Mouse (Mus musculus) heart, postnatal 4 days (tissue): Measurements from ENCODE around the gene Spg7. TPM values are rescaled to one million over a fixed set of nuclear protein-coding genes. Genes with fewer than 3 reads are reported as not detected.

ENCODE experiments used
- DNase-seq: peaks from one replicate; pipeline ENCODE4 v3.0.0; 2021
- total RNA-seq, 2 experiments: library from RNA; stranded (reverse); gene quantifications; 2 replicates each; pipeline ENCODE4 v1.2.3; 2021

The Spg7 gene
- total RNA-seq, 2 experiments from 2014 or later = 68.5 to 76.5 TPM

DNA sequence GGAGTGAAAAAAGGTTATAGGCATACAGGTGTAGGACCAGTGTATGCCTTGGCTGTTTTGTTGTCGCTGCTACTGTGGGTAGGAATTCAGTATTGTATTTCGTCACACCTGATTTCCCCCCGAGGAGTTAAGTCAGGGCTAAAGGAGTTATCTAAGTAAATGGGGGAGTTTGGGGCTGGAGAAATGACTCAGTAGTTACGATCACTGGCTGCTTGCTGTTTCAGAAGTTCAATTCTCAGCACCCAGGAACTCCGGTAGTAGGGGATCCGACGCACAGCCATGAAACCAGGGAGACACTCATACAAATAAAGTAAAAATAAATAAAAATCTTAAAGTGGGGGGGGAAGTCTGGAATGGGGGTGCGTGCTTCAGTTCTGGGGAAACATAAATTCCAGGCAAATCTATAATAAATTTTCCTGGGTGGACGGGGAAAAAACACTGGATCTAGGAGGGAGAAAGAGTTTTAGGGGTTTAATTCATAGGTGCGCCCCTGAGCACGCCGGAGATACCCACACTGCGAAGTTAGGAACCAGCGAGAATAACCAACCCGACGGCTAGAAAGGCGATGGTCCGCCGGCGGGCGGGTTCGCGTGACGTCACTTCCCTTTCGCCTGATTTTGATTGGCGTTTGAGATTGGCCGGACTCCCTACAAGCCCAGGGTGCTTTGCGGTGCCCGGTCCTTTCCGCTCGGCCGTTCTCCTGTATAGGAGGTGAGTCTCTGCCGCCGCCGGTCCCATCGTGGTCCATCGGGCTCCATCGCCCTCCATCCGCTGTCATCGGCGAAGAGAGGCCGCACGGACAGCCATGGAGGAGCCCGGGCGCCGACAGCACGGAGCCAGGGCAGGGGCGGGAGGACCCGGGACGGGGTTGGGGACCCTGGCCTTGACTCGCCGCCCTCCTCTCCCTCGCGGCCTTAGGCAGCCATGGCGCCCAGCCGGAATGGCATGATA lies 39.3 kb downstream of the Spg7 start, which contains the start of gene Rpl13:
Rpl13 (plus strand) TSS at position 616 of the 951 bp plus-strand sequence.
- peak; percentile 98 for DNase-seq

DNA sequence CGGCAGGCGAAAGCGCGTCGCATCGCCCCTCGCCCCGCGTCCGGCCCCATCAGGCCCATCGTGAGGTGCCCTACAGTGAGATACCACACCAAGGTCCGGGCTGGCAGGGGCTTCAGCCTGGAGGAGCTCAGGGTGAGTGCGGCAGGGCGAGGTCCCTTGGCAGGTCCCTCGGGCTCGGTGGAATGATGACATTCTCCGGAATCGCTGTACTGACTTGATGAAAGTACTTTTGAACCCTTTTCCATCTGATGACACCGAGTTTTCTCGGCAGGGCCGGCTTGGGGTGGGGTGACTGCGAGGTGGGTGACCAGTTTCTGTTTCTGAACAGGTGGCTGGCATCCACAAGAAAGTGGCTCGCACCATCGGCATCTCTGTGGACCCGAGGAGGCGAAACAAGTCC lies 40.1 kb downstream of the Spg7 start:
- DNase-seq = peak; percentile 24

DNA sequence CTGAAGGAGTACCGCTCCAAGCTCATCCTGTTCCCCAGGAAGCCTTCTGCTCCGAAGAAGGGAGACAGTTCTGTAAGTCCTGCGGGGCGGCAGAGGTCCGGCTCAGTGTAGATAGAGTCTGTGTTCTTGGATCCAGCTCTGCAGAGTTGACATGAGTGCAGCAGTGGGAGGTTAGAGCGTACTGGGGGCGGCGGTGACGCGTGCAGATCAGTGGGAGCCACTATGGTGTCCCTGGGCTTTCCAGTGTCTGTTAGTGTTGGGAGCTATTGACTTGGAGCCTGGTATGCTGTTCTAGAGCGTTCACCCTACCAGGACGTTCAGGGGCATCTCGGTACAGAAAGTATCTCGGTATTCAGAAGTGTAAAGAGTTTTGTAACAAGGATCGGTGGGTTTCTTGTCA lies 40.5 kb downstream of the Spg7 start:
- no peak for DNase-seq

DNA sequence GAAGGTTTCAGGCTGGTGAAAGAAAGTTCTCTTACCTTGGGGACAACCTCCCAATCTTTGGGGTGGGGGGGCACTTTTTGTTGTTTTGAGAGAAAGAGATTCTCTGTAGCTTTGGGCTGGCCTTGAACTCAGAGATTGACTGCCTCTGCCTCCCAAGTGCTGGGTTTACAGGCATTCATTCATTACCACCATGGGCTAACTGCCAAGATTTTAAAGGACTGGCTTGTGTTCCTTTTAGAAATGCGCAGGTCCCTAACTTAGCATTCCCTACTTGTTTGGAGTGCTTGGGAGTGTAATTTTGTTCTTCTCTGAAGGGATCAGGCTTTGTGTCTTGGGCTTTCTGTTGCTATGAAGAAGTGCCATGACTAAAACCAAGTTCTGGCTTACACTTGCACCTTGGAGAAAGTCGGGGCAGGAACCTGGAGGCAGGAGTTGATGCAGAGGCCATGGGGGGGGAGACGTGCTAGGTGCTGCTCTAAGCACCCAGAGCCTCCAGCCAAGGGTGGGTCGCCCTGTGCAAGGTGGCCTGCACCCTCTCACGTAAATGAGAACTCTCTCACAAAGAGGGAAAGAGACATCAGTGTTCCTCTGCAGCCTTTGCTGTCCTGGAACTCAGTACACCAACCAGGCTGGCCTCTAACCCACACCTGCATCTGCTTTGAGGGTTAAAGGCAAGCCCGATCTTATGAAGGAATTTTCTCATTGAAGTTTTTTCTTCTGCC lies 41.5 kb downstream of the Spg7 start:
- no peak for DNase-seq

DNA sequence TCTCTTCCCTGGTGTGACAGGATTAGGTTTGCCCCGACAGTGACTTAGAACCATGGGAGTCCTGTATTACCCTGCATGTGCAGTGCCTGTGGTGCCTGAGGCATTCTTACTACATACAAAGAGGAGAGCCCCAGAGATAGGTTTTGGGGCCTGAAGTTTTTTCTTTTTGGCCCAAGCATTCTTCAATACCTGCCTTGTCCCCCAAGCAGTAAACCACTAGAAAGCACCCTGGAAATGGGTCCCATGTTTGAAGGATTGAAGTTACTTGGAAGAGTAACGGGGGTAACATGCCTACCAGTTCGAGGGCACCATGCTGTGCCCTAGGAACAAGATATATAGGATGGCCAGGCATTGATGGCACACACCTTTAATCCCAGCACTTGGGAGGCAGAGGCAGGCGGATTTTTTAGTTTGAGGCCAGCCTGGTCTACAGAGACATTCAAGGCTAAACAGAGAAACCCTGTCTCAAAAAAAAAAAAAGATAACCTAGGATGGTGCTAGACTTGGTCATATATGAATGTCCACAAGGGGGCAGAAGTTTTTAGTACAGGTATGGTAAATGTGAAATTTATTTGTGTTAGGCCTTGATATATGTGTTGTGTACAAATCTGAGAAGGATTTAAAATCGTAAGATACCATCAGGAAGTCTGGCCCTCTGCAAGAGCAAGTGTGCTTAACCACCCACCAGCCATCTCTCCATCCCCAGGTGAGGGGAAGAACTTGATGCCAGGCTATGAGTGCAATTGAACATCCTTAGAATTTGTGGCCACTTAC lies 43.0 kb downstream of the Spg7 start:
- no peak for DNase-seq

DNA sequence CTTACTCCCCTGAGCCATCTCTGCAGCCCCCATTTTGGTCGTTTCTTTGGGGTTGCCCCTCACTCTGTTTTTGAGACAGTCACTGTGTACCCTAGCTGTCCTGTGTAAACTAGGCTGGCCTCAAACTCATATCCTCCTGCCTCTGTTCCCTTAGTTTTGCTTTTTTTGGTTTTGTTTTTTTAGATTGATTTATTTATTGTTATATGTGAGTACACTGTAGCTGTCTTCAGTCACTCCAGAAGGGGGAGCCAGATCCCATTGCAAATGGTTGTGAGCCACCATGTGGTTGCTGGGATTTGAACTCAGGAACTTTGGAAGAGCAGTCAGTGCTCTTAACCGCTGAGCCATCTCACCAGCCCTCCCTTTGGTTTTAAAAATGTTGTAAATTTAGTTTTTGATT lies 43.8 kb downstream of the Spg7 start:
- DNase-seq = peak; percentile 54

DNA sequence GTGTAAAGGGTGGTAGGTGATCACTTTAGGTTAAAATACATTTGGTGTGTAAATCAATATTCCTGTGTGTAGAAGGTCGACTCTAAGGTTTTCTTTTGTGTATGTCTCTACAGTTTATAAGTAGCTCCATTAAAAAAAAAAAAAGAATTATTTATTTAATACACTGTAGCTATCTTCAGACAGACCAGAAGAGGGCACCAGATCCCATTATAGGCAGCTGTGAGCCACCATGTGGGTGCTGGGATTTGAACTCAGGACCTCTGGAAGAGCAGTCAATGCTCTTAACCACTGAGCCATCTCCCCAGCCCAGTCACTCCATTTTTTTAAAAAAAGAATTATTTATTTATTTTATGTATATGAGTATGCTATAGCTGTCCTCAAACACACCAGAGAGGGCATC lies 45.3 kb downstream of the Spg7 start:
- no peak for DNase-seq

DNA sequence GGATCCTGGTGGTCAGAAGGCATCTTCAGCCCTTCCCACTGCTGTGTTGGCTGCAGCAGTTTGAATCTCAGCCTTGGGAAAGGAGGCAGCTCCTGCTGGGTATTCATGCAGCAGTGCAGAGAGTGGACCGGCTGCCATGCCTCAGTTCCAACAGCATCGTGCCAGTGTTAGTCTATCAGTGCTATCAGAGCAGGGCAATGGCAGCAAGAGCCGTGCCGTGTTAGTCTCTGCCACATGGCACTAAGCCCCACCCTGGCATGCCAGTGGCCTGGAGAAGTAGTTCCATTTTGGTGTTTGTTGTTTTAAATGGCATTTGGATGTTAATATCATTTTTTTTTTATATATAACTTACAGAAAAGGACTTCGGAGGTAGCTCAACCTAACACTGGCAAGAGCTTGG lies 46.2 kb downstream of the Spg7 start:
- no peak for DNase-seq

DNA sequence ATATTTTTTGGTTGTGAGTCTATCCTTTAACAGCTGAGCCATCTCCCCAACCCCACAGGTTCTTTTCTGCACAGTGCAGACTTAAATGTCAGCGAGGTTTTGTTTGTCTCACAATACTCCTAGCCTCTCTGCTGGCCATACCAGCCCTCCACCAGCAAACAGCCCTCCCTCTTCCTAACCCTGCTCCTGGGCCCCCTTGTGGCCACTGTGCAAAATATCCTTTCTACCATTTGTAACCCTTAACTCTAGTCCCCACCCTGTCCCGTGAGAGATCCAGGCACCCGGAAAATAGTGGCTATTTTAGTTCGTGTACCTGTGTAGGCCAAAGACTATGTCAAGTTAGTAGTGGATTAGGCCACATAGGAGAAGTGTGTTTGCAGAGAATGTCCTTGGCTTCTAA lies 47.9 kb downstream of the Spg7 start:
- DNase-seq = peak; percentile 69

DNA sequence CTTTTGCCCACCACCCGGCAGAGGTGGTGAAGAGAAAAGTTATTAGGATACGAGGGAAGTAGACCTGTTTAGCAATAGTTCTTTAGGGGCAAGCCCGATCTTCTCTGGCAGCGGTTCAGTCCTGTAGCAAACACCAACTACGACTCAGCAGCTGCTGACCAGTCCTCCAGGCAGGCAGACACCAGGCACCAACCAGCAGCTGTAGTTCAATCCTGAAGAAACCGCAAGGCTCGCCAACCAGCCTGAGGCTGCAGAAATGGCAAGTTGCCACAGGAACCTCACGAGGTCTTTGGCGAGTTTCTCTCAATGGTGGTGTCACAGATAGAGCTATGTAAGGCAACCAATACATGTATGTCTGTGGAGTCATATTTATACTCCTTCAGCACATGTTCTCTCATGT lies 50.1 kb downstream of the Spg7 start:
- DNase-seq = no peak

DNA sequence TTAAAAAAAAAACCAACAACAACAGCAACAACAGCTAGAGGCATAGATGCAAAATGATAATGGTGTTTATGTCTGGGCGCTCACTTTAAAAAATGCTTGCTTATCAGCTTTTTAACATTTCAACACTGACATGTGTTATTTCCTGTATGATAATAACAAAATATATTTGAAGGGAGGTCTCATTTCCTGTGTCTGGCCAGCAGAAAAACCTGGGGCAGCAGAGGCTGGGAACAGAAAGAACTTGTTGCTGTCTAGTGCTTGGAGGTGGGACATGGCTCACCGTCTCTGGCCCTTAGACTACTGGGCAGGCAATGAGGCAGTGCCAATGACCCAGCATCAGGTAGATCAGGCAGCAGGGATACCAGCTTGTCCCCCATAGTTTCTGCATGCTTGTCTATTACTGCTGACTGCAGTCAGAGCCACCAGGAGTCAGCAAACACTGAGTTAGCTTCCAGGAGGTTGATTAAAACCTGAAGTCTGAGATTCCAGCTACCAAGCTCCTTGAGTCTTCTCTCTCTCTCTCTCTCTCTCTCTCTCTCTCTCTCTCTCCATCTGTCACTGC lies 51.2 kb downstream of the Spg7 start:
- DNase-seq = no peak

DNA sequence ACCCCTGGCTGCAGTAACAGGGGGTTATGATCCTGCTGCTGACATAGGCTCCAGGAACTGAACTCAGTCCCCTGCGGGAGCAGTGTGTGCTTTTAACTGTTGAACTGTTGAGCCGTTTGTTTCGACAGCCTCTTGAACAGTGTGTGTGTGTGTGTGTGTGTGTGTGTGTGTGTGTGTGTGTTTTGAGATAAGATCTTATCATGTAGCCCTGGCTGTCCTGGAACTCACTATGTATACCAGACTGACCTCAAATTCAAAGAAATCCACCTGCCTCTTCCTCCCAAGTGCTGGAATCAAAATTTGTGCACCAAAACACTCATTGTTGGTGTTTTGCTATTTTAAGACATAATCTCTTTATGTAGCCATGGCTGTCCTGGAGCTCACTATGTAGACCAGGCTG lies 51.9 kb downstream of the Spg7 start:
- DNase-seq = no peak

DNA sequence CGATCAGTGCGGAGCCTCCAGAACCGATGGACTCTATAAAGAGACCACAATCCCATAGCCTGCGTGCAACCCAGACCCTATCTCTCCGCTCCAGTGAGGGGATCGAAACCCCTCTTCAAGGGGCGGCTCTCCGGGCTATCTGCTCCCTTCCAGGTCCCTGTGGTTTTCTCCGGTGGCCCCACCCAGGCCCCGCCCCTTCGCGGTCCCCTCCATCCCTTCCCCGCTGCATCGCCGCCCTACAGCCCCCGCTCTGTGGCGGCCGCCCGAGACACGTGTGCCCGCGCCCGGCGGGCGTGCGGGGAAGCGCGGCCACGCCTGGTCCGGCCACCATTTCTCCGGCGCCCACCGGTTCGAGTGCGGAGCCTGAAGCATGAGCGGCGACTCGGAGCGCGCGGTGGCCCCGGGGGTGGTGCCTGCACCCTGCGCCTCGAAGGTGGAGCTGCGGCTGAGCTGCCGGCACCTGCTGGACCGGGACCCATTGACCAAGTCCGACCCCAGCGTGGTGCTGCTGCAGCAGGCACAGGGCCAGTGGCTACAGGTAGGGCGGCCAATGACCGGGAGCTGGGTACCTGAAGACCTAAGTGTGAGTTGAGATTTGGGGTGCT lies 54.5 kb downstream of the Spg7 start, which contains the start of gene Cpne7:
Cpne7 (plus strand) TSS at position 248 of the 605 bp plus-strand sequence.
- no peak for DNase-seq

DNA sequence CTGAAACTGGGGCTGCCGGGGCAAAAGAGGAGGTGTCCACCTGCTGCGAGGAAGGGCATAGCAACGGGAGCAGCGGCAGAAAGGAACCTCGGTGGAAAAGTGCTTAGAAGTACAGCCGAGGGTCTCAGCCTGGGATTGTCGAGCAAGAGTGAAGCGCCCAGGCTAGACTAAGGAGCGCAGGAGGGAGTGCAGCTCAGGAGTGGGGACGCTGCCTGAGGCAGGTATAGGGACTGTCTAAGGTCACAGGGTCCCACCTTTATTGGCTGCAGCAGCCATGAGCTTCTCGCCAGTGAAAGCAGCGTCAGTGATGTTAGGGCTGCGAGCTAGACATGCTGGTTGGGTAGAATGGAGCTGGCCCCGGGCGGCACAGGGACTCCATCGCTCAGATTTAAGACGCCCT lies 55.0 kb downstream of the Spg7 start:
- no peak for DNase-seq

DNA sequence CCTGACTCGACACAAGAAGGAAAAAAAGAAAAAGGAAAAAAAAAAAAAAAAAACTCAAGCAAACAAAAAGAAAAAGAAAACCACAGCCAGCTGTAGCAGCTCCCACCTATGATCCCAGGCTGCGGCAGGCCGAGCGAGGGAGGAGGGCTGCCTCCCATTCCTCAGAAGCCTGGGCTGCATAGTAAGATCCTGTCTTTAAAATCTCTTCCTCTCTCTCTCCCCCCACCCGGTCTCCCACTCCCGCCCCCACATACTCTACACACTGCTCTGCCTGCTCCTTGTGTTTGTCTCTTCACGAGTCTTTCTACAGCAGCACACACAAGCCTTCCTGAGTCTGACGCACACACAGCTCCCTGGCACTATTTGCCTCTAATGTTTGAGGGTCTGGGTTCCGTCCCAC lies 59.3 kb downstream of the Spg7 start:
- no peak for DNase-seq

DNA sequence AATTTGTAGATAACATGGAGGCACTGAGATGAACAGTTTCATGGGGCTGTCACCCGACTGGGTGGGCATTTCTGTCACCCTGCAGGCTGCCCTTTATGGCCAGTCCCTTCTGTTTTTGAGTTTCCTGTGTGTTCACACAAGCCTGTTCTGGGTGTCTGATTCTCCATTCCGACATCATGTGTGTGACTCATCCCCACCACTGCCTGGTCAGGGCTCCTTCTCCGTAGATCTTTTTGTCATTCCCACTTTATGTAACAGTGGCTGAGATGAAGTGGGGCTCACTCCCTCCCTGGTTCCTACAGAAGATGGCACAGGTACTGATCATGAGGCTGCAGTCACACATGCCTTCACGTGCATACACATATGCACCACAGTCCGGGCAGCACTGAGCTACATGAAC lies 59.9 kb downstream of the Spg7 start:
- no peak for DNase-seq

DNA sequence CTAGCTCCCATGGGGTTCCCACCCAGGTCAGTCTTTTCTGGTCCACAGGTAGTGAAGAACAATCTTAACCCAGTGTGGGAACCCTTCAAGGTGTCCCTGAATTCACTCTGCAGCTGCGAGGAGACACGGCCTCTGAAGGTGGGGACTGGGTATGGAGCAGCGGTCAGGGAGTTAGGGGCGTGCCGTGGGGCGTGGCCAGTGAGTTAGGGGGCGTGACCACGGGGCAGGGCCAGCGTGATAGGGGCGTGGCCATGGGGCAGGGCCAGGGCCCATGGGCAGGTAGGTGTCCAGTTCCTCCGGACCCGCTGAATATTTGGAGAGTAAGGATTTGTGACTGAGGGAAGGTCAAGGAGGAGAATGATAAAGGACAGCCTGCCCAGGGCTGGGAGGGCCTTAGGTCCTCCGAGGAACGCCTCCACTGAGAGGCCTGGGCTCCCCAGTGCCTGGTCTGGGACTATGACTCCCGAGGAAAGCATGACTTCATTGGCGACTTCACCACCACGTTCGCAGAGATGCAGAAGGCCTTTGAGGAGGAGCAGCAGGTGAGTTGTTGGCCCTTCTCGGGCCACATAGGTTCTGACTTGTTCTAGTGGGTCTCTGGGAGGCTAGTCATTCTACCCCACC lies 63.6 kb downstream of the Spg7 start:
- peak; percentile 56 for DNase-seq

DNA sequence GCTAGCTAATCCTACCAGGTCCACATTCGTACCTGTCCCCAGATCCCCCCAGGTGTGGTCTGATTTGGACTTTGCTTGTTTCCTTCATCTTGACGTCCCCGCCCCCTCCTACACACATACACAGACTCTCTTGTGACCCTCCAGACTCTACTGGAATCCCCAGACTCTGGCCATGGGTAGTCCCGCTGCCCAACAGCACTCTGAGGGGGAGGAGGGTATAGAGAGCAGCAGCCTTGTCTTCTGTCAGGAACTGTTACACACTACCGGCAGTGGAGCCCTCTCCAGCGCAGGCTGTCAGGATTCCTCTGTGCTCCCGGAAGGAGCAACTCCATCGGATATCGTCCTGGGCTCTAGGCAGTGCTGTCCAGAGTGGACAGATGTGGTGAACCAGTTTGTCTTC lies 68.3 kb downstream of the Spg7 start:
- no peak for DNase-seq

DNA sequence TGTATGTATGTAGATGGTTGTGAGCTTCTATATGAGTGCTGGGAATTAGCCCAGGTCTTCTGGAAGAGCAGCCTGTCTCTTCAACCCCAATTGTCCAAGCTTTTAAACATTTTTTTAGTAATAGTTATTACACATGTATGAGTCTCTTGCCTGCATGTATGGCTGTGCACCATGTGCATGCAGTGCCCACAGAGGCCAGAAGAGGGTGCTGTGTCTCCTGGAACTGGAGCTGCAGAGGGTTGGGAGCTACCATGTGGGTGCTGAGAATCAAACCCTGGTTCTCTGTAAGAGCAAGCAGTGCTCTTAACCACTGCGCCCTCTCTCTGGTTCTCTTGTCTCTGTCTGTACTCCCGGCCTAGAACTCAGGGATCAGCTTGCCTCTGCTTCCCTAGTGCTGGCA lies 70.2 kb downstream of the Spg7 start:
- DNase-seq = no peak

DNA sequence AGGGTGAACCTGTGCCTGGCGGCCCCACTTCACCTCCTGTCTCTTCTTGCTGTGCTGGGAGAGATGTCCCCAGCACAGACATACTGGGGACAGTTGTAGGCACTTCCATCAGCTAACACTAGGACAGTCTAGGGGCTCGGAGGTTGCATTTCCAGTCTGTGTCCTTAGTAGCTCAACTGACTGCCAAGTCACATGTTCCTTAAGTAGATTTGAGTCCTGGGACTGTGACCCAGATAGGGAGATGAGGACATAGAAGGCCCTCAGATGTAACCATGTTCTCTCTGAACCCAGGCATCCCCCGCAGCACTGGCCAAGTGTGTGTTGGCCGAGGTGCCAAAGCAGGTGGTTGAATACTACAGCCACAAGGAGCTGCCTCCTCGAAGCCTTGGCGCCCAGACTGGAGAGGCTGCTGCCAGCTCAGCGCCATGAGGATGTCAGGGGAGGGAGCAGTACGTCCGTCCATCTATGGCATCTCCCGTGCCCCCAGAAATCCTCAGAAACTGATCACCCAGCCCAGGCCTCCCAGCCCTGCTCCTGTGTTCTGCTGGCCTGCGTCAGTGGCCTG lies 71.5 kb downstream of the Spg7 start:
- no peak for DNase-seq

DNA sequence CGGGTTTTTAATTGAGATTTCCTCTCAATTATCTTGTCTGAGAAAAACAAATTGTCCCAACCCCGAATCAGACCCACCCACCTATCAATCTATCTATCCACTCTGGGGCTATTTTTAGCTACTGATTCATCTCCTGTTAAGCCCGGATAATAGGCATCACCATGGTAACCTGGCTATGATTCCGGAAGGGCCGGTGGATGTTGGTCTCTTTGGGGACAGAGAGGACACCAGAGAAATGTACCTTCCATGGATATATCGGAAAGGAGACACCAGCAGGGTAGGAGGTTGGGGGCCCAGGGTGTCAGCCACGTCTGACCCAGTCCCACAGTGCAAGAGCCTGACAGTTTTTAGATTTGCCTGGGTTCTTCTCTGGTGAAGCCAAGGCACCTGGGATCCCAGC lies 72.7 kb downstream of the Spg7 start:
- no peak for DNase-seq
